Mouse (Mus musculus) stomach, postnatal 0 days (tissue): ENCODE results near the gene Zfp248. TPM values are rescaled to one million over a fixed set of nuclear protein-coding genes. Genes with fewer than 3 reads are reported as not detected.
A peak's percentile ranks its signal among the peaks of the same experiment; 100 is the strongest.

ENCODE experiments used
- ATAC-seq: fragments of 200-750 bp; cut with Nextera tagmentation; 2 replicates; pipeline ENCODE4 v1.8.0; 2017; ENCODE audit not compliant: low FRiP score, low TSS enrichment
- DNase-seq: peaks from one replicate; pipeline ENCODE4 v3.0.0-alpha.2; 2016; ENCODE audit warnings: low spot score
- H3K27ac ChIP-seq: fragments of 300-500 bp; sonication (generic); replicated peaks from 2 replicates; pipeline ENCODE4 v1.5.1; 2014; ENCODE audit warnings: mild to moderate bottlenecking, control low read depth
- H3K27me3 ChIP-seq: fragments of 300-500 bp; sonication (generic); 2 replicates; pipeline ENCODE4 v1.6.1; 2014; ENCODE audit warnings: low read length; ENCODE audit not compliant: control insufficient read depth, insufficient read depth
- H3K36me3 ChIP-seq: fragments of 300-500 bp; sonication (generic); 2 replicates; pipeline ENCODE4 v1.6.1; 2014; ENCODE audit warnings: low read length, mixed read lengths; ENCODE audit not compliant: control insufficient read depth, insufficient read depth
- H3K4me1 ChIP-seq: fragments of 300-500 bp; sonication (generic); replicated peaks from 2 replicates; pipeline ENCODE4 v1.6.1; 2014; ENCODE audit warnings: antibody characterized with exemption; ENCODE audit not compliant: control insufficient read depth, insufficient read depth
- H3K4me2 ChIP-seq: fragments of 300-500 bp; sonication (generic); replicated peaks from 2 replicates; pipeline ENCODE4 v1.6.1; 2014; ENCODE audit warnings: low read depth, mild to moderate bottlenecking, control low read depth, moderate library complexity
- H3K4me3 ChIP-seq: fragments of 300-500 bp; sonication (generic); 2 replicates; pipeline ENCODE4 v1.5.1; 2014; ENCODE audit warnings: low read depth, low read length, control low read depth
- H3K9ac ChIP-seq: fragments of 300-500 bp; sonication (generic); 2 replicates; pipeline ENCODE4 v1.6.1; 2014; ENCODE audit warnings: mild to moderate bottlenecking, low read length, control low read depth, mixed read lengths
- H3K9me3 ChIP-seq: fragments of 300-500 bp; sonication (generic); 2 replicates; pipeline ENCODE4 v1.6.1; 2016; ENCODE audit warnings: low read length; ENCODE audit not compliant: control insufficient read depth
- CTCF ChIP-seq: IDR thresholded peaks from 2 replicates; pipeline ENCODE4 v1.5.1; 2016; ENCODE audit warnings: antibody characterized with exemption, low read depth, mild to moderate bottlenecking, moderate library complexity
- EP300 ChIP-seq: optimal IDR thresholded peaks from 2 replicates; pipeline ENCODE3; 2016; ENCODE audit warnings: antibody characterized with exemption
- WGBS: fragments of 180-500 bp; shearing (Covaris S2); extraction: QIAGEN DNeasy Blood & Tissue Kit; methylation state at CpG from one replicate; pipeline ENCODE4 v1.1.7; 2014; 5-methylcytosine and 5-hydroxymethylcytosine counted together
- polyA plus RNA-seq: library from polyadenylated mRNA; unstranded; fragments of >200 nt; fragmentation: Nextera tagmentation; extraction: Ambion mirVana; gene quantifications from 2 replicates; pipeline ENCODE4 v1.2.1, GENCODE M21; 2015

Zfp248 gene
- polyA plus RNA-seq, 1 experiment from 2014 or later: 2.4 TPM

GRCm38 (mm10) chr6:118410428-118410827, 44.9 kb downstream of the Zfp248 start:
- WGBS: 93% methylated on average over 1 of the region's 1 CpGs
- no peak for TF ChIP-seq CTCF
- TF ChIP-seq EP300: no peak

GRCm38 (mm10) chr6:118408510-118408909, 46.8 kb downstream of the Zfp248 start:
- WGBS: 87% methylated on average over 5 of the region's 5 CpGs
- no peaks in the 10 kb centered on the region for H3K9me3 ChIP-seq
- H3K4me3 ChIP-seq: no peak overlapping the region
- H3K4me1 ChIP-seq: no peaks in the 10 kb centered on the region
- DNase-seq (no peak), ATAC-seq (no peak)
- no peak overlapping the region for H3K27ac ChIP-seq
- H3K27me3 ChIP-seq: no peaks in the 10 kb centered on the region
- H3K36me3 ChIP-seq: peaks cover 19% of the 10 kb centered on the region
- no peak overlapping the region for H3K9ac ChIP-seq
- no peak overlapping the region for H3K4me2 ChIP-seq
- no peak for TF ChIP-seq CTCF

More at GRCm38 (mm10) chr6:118410428-118410827, 44.9 kb downstream of the Zfp248 start:
- no peak for ATAC-seq
- no peak for DNase-seq
- Histone ChIP-seq H3K4me2 (no peak overlapping the region), H3K27ac (no peak overlapping the region), H3K9ac (no peak overlapping the region), H3K4me3 (no peak overlapping the region), H3K4me1 (no peaks in the 10 kb centered on the region), H3K27me3 (no peaks in the 10 kb centered on the region), H3K36me3 (peaks cover 20% of the 10 kb centered on the region), H3K9me3 (no peaks in the 10 kb centered on the region)

GRCm38 (mm10) chr6:118406421-118406820, 48.9 kb downstream of the Zfp248 start:
- H3K9ac ChIP-seq: no peak overlapping the region
- H3K36me3 ChIP-seq: peaks cover 16% of the 10 kb centered on the region
- no peak overlapping the region for H3K4me2 ChIP-seq
- DNase-seq: no peak
- H3K27ac ChIP-seq: no peak overlapping the region
- no peaks in the 10 kb centered on the region for H3K27me3 ChIP-seq
- no peak overlapping the region for H3K4me3 ChIP-seq
- no peak for ATAC-seq
- H3K9me3 ChIP-seq: no peaks in the 10 kb centered on the region
- WGBS: 70% methylated on average over 4 of the region's 4 CpGs
- no peaks in the 10 kb centered on the region for H3K4me1 ChIP-seq
- TF ChIP-seq EP300 (no peak), CTCF (no peak)

GRCm38 (mm10) chr6:118390746-118391145, 64.6 kb downstream of the Zfp248 start:
- H3K9me3 ChIP-seq: no peaks in the 10 kb centered on the region
- no peaks in the 10 kb centered on the region for H3K27me3 ChIP-seq
- H3K27ac ChIP-seq: no peak overlapping the region
- no peak overlapping the region for H3K9ac ChIP-seq
- H3K4me3 ChIP-seq: no peak overlapping the region
- ATAC-seq (no peak), DNase-seq (no peak)
- TF ChIP-seq CTCF (no peak), EP300 (no peak)
- H3K36me3 ChIP-seq: peaks cover 26% of the 10 kb centered on the region
- no peaks in the 10 kb centered on the region for H3K4me1 ChIP-seq
- no peak overlapping the region for H3K4me2 ChIP-seq

- Histone ChIP-seq H3K4me1 (no peaks in the 10 kb centered on the region), H3K9me3 (no peaks in the 10 kb centered on the region), H3K36me3 (0 out of 2 replicates have a peak, but pooled peaks cover 7% of the 10 kb centered on the region)
Measured at GRCm38 (mm10) chr6:118385962-118386361, 69.4 kb downstream of the Zfp248 start.

GRCm38 (mm10) chr6:118381234-118381633, 74.1 kb downstream of the Zfp248 start:
- ATAC-seq (peak; percentile 65), DNase-seq (no peak)
- Histone ChIP-seq H3K27me3 (no peaks in the 10 kb centered on the region; the same call in 1 of the 2 replicates), H3K4me2 (no peak overlapping the region), H3K4me3 (no peak overlapping the region), H3K9me3 (no peaks in the 10 kb centered on the region), H3K27ac (no peak overlapping the region), H3K36me3 (0 out of 2 replicates have a peak, but pooled peaks cover 5% of the 10 kb centered on the region), H3K9ac (no peak overlapping the region), H3K4me1 (no peaks in the 10 kb centered on the region)
- TF ChIP-seq CTCF (no peak), EP300 (no peak)
- 77% methylated on average over 4 of the region's 4 CpGs for WGBS

More at GRCm38 (mm10) chr6:118385962-118386361, 69.4 kb downstream of the Zfp248 start:
- ATAC-seq: no peak
- DNase-seq: no peak
- Histone ChIP-seq H3K4me3 (no peak overlapping the region), H3K27ac (no peak overlapping the region), H3K9ac (no peak overlapping the region), H3K27me3 (no peaks in the 10 kb centered on the region), H3K4me2 (no peak overlapping the region)
- TF ChIP-seq EP300: no peak
- TF ChIP-seq CTCF: peak; percentile 29
- WGBS: 89% methylated on average over 3 of the region's 3 CpGs
